8 mouse cellular contexts compared by ENCODE assay signal in genomic region chr5:43672177-43672911, GRCm38 (mm10). TPM values are rescaled to one million over a fixed set of nuclear protein-coding genes. Genes with fewer than 3 reads are reported as not detected.
DNase-seq lines count a peak whose midpoint lies in the region; ATAC-seq and TF ChIP-seq lines count a peak whose summit lies in the region.

No protein-coding gene starts in this region.

- TF ChIP-seq CTCF in lung, embryonic 14.5 days (IDR thresholded peaks at IDR 0.05; ENCODE audit: low read depth), result peak; percentile 77

- H3K9ac ChIP-seq in hindbrain, embryonic 11.5 days (ENCODE audit: low read depth, low read length), result peak overlapping the region; percentile 87
- H3K9ac ChIP-seq in lung, embryonic 14.5 days, result peak overlapping the region; percentile 77

- peak overlapping the region; percentile 72 for H3K27ac ChIP-seq in hindbrain, embryonic 11.5 days (ENCODE audit: low read depth, low read length)
- H3K27ac ChIP-seq in lung, embryonic 14.5 days (ENCODE audit: low read depth), result peak overlapping the region; percentile 94

- H3K9me3 ChIP-seq in hindbrain, embryonic 11.5 days (ENCODE audit: control insufficient read depth, low read length), result no peaks in the 10 kb centered on the region
- no peaks in the 10 kb centered on the region for H3K9me3 ChIP-seq in lung, embryonic 14.5 days (ENCODE audit: low read depth, low read length)

- H3K4me3 ChIP-seq in hindbrain, embryonic 11.5 days (ENCODE audit: low read depth, low read length), result peak overlapping the region; percentile 43
- H3K4me3 ChIP-seq in lung, embryonic 14.5 days (ENCODE audit: low read depth, low read length), result peak overlapping the region; percentile 48

- no peaks in the 10 kb centered on the region for H3K4me1 ChIP-seq in hindbrain, embryonic 11.5 days (replicated peaks; ENCODE audit: control insufficient read depth, insufficient read depth, low read length)
- H3K4me1 ChIP-seq in lung, embryonic 14.5 days (ENCODE audit: insufficient read depth), result 0 out of 2 replicates have a peak, but pooled peaks cover 4% of the 10 kb centered on the region

- WGBS in hindbrain, embryonic 11.5 days, result under 1% methylated on average over 12 of the region's 12 CpGs
- WGBS in lung, embryonic 14.5 days, result 0% methylated on average over 12 of the region's 12 CpGs

- peak; percentile 96 for ATAC-seq in hindbrain, embryonic 11.5 days (ENCODE audit: low FRiP score)
- ATAC-seq in lung, embryonic 14.5 days (ENCODE audit: insufficient read depth), result peak; percentile 94

- no peaks in the 10 kb centered on the region for H3K36me3 ChIP-seq in hindbrain, embryonic 11.5 days (ENCODE audit: control insufficient read depth, insufficient read depth, low read length)
- H3K36me3 ChIP-seq in lung, embryonic 14.5 days (ENCODE audit: insufficient read depth), result no peaks in the 10 kb centered on the region

- H3K4me2 ChIP-seq in hindbrain, embryonic 11.5 days (replicated peaks; ENCODE audit: low read depth, low read length), result peak overlapping the region; percentile 61
- H3K4me2 ChIP-seq in lung, embryonic 14.5 days, result peak overlapping the region; percentile 71

- no peaks in the 10 kb centered on the region for H3K27me3 ChIP-seq in hindbrain, embryonic 11.5 days (ENCODE audit: control insufficient read depth, insufficient read depth, low read length)
- H3K27me3 ChIP-seq in lung, embryonic 14.5 days (ENCODE audit: insufficient read depth, low read length), result no peaks in the 10 kb centered on the region

- DNase-seq in NIH3T3 (ENCODE audit: low read depth), result peak; percentile 92
- DNase-seq in cerebellum, adult 9-10 months, result peak; percentile 93
- peak; percentile 81 for DNase-seq in frontal cortex, postnatal 10 days (ENCODE audit: low spot score in 2 of 2)
- DNase-seq in hindbrain, embryonic 11.5 days (ENCODE audit: low spot score), result peak; percentile 87
- peak; percentile 79 for DNase-seq in layer of hippocampus, adult 9-10 months (ENCODE audit: low spot score)
- peak; percentile 93 for DNase-seq in lung, embryonic 14.5 days
- DNase-seq in ovary, postnatal 10 days (ENCODE audit: low spot score), result peak; percentile 66
- DNase-seq in urinary bladder, adult 2 months (ENCODE audit: low spot score), result peak; percentile 46

RNA-seq across cellular contexts. Expression of gene Cc2d2a, which starts 10.2 kb away (rescaled TPM):
- 7.4 and 9.4 TPM in 2 replicates for polyA plus RNA-seq in hindbrain, embryonic 11.5 days (2014; fragmentation: Nextera tagmentation; extraction: Ambion mirVana)
- 14.4 and 15.1 TPM in 2 replicates for polyA plus RNA-seq in lung, embryonic 14.5 days (2014; fragmentation: Nextera tagmentation; extraction: Ambion mirVana)
- polyA plus RNA-seq in urinary bladder, adult 2 months (2012; rRNA removed), result 15.4 and 16.0 TPM in 2 replicates

Comparison
In these comparisons a context has a peak if more than half of its experiments do, and no peak if none do; other contexts are left out.
1. Peak in every context shown above with its lines: DNase-seq, ATAC-seq, H3K4me3 ChIP-seq and H3K27ac ChIP-seq.